Mouse (Mus musculus) megakaryocyte progenitor cell, adult 5-6 weeks (primary cell): ENCODE measurements at regions not wholly inside any gene's neighbourhood (a gene's known extent, or its start where the extent isn't known, plus 50 kb on each side); places are given as distances from the start of the nearest gene placed in this dataset.

Experiments
- ATAC-seq: replicated peaks from 2 replicates; pipeline ENCODE4 v1.8.0; 2016; ENCODE audit warnings: mild to moderate bottlenecking, moderate TSS enrichment, inconsistent platforms; ENCODE audit not compliant: poor library complexity

DNA sequence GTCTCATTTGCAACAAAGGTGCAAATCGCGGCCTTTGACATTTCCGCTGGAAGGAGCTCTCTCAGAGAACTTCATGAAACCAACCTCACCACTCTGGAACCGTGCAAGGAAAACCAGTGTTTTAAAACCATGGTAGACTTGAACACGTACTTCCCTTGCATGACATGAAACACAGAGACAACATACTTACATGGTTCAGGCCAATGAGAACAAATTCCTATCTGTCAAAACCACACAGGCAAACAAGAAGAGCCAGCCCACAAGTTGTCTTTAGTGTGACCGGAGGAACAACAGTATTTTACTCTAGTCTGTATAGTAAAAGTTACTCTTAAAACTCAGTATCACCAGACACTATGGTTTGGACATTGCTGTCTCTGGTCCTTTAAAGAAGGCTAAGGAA is 106.3 kb downstream of the Btg1 start:
- no peak for ATAC-seq

GRCm38 (mm10) chr10:96724436-96725175 is 107.8 kb downstream of the Btg1 start:
- ATAC-seq = 0 out of 2 replicates have a peak, but pooled peaks have one; percentile 32

DNA sequence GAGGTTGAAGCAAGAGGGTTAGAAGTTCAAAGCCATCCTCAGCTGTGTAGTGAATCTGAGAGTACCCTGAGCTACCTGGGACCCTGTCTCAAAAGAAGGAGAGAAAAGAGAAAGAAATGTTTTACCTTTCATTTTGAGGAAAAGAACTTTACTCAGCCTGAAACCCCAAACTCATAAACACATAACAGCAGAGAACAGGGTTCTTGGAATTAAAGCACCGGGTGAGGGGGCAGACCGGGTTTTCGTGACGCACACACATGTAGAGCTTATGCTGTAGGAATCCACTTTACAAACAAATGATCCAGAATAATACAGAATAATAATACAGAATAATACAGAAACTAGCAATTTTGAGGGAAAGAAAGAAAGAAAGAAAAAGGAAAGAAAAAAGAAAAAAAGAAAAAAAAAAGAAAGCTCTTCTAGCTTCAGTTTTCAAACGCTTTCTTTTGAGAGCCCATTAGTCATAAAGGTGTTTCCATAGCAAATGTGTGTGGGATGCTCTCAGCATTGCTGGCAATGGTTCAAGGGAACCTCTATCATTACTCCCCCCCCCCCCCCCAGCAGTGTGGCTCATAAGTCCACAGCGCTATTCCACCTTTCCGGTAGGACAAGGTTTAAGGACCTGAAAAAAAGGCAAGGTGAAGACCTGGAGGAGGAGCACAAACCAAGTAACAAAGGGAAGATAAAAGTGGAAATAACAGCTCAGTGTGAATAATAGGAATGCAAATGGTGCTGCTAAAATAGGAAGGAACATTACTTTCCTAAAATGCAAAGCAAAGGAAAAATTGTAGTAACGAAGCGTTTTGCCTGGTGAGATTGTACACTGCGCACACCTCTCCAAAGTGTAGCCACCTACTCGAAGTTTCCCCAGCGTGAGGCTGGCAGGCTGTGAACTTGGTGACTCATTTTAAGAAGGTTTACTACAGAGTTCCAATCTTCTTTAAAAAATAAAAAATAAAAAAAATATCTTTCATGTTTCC is 110.3 kb downstream of the Btg1 start:
- ATAC-seq = no peak

DNA sequence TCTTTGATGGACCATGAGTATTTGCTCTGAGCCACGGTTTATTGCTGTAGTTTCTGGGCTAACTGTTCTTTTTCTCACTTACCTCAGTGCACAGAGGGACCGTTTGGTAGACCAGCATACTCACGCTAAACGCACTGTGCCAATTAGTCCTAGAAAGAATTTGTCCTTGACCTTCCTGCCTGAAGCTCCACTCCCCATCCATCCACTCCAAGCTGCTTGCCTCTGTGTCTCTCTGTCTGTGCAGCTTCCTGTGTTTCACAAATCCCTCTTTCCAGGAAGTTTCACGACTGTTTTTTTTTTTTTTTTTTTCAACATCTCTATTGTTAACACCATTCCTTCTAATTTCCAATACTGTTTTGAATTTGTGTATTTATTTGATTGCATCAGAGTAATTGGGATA is 116.8 kb downstream of the Btg1 start:
- no peak for ATAC-seq

DNA sequence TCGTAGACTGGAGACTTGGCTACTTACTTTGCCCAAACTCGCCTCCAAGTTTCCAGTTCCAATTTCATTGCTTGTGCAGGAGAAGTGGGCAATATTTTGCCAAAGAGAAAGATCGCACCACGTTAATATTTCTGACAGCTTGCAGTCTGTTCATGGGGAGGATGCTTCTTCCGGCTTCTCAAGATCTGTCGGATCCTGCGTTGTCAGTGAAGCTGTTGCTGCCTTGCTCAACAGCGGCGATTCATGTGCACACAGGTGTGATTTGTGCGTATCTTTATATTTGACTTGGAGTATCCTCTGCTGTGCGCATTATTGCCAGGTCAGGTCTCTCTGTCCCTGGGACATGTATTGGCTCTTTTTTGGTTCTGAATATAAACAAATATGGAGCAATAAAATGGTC is 118.3 kb downstream of the Btg1 start:
- ATAC-seq = no peak

- ATAC-seq = no peak
Observed at GRCm38 (mm10) chr10:96735885-96736628, 119.3 kb downstream of the Btg1 start.

DNA sequence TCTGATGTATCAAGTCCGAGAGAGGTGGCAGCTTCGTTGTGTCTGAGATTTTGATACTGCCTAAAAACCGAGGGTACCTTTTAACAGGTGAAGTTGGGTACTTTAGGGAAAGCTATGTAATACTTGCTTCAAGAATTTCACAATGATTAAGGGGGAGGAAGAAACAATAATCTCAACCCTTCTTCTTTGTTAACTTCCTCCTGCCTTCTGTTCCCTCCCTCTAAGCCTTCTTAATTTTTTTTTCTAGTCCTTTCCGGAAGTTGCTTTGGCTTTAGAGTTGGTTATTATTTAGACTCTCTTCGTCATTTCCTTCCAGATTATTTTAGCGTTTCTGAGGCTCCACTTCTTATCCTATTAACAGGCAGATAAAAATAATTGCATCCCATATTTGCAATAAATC is 121.2 kb downstream of the Btg1 start:
- ATAC-seq = peak; percentile 76

- ATAC-seq = no peak
Observed at GRCm38 (mm10) chr10:96738606-96739005, 121.8 kb downstream of the Btg1 start.

DNA sequence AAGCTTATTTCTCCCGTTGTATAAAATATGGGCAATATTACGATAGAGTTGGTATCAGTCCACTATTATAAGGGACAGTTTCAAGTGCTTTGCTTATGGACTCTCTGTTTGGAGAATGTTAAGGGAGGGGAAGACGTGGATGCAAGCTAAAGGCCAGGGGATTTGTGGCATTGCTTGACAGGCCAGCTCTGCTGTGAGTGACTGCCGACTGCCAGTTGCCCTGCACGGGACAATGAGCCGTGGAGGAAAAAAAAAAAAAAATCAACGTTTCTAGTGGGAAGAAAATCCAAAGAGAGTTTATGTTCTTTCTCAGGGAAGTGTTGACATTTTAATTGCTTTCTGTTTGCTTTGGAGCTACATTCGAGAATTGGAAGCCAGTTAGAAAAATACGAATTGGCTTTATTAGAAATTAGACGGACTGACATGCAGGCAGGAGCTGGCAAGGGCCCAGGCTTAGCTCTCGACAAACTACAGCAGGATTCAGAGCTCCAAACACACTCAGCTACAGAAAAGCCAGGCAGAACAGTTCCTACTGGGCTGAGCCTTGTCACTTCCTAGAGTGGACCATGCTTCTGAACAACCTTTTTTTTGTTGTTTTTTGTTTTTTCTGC is 127.5 kb downstream of the Btg1 start:
- no peak for ATAC-seq

DNA sequence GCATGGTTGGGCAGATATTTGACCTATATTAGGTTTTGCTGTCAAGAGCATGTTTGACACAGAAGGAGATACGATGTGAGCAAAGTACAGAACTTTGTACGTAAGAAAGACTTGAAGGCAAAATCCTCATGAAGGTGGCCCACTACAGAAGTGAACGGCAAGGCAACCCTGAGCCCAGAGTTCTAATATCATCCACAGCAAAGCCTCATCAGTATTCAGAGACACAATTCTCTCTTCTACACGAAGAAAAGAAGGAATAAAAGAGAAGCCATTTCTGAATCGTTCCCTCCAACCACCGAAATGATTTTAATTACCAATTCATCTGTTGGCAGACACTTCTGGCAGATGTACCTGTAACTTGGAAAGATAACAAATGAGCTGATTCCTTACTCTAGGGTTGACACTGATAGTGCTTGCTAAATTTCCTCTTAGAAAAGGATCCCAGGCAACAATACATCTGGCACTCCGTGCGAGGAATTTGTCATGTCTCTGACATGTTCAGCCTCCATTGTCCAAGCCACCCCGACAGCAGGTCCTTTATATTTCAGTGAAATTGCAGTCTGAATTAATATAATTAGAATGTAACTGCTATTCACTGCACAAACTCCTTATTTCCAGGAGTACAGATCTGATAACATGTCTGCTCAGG is 130.3 kb downstream of the Btg1 start:
- ATAC-seq = no peak

DNA sequence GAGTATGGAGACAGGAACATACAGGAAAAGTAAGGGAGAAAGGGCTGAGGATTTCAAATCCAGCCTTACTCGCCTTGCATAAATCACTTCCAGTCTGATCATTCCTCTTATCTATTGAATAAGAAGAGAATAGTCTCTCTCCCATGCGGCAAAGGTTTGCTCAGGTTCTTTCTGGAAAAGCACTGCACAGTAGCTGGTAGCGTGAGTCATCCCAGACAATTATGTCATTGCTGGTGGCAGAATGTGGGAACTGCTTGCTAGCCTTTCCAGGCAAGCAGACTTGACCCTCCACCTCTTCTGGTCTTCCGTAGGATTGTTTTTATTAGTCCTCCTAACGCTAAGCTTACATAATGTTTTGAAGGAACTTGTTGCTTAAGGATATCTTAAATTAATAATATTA is 134.1 kb downstream of the Btg1 start:
- ATAC-seq = no peak

DNA sequence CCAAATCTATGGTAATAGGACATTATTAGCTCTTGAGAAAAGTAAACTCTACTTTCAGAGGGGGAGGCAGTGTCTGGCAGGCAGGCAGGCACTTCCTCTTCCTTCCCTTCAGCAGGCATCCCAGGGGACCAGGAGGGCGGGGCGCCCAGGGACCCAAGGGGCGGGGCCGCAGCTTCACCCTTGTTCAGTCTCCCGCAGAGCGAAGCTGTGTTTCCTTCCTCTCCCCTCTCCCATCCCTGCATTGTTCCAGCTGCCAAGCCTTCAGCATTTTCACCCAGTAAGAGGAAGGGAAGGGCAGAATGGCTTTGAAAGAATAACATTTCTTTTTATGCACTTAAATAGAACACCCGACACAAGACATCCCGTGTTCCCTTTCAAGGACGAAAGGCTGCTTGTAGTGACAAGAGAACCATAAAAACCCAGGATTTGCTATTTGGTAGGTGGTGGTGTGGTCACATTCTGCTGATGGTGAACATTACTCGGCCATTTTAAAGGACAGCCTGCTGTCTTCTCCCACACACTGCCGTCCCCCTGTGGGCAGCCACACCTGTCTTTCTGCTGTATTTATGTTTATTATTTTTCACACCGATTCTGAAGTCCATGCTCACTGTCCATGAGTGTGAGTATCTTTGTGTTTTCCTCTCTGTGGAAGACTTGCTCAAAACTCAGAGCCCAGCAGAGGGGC is 134.9 kb downstream of the Btg1 start:
- peak; percentile 100 for ATAC-seq

DNA sequence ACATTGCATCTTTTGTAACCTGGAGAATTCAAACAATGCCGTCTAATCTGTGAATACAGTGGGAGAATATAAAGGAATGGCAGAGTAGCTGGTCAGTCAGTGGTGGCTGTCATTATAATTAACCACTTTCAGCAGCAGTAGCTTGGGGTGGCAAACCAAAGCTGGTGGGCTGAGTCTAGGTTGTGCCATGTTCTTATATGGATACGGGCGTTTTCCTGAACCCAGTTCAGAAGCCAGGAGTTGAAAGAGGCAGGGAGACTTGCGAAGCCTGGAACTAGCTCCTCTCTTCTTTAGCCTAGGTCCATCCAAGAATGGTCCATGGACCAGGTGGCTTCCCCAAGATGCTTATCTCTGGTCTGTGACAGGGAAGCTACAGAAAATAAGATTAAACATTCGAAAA is 135.7 kb downstream of the Btg1 start:
- ATAC-seq = no peak

- ATAC-seq = no peak
Observed at GRCm38 (mm10) chr10:96753521-96753920, 136.7 kb downstream of the Btg1 start.

DNA sequence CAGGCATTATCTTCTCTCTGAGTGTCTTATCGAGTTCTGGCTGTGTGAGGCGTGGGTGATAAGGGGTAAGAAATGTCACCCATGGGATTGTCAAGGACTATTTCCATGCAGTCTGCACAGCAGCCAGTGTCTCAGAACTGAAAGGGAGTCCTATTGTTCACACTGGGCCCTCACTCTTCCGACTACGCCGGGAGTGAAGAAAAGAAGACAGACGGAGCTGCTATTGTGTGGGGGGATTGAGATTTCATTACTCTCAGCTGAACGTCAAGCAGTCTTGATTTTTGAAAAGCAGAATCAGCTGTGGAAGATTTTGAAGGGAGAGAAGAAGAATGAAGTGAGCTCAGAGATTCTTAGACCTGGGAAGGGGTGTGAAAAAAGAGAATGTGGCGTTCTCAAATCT is 138.9 kb downstream of the Btg1 start:
- ATAC-seq = no peak

GRCm38 (mm10) chr10:96756355-96757084 is 139.7 kb downstream of the Btg1 start:
- ATAC-seq = no peak

DNA sequence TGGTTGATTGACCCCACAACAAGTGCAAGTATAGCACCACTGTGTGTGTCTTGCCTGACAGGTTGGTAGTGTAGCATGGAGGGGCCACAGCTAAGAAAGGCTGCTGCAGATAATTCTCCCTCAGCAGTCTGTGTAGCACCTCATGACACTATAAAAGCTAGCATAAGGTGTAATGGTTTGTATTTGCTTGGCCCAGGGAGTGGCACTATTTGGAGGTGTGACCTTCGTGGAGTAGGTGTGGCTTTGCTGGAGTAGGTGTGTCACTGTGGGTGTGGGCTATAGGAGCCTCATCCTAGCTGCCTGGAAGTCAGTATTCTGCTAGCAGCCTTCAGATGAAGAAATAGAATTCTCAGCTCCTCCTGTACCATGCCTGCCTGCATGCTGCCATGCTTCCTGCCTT is 140.5 kb downstream of the Btg1 start:
- ATAC-seq = no peak

- peak; percentile 76 for ATAC-seq
Observed at GRCm38 (mm10) chr10:96761601-96762000, 144.8 kb downstream of the Btg1 start.

DNA sequence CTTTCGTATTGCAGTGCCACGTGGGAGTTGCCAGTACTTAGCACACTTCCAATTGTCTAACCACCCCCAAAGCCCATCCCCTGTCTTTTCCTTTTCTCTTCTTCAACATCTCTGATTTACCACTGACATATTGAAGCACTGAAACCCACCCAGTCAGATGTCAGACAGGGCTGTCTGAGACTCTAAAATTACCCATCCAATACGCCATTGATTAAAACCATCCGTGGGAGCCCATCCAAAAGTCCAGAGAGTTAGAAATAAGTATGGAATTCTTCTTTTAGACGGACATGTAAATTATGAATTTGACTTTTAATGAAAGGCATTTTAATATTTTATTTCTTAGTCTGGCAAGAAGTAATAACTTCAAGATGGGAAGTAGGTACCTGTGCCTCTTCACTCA is 148.8 kb downstream of the Btg1 start:
- no peak for ATAC-seq
